Mouse (Mus musculus): ENCODE measurements at regions not wholly inside any gene's neighbourhood (a gene's known extent, or its start where the extent isn't known, plus 50 kb on each side); places are given as distances from the start of the nearest gene placed in this dataset.
"Not testable (repeated sequence)": the region's sequence is repeated elsewhere in the genome, so short reads cannot be mapped to it uniquely, and the experiment has no call there.

GRCm38 (mm10) chr2:107468671-107469070 lies 178.2 kb downstream of the Kcna4 start:
- Histone ChIP-seq H3K4me3 (no peak overlapping the region), H3K9ac (no peak overlapping the region), H3K27ac (no peak overlapping the region), H3K9me3 (no peaks in the 10 kb centered on the region), H3K4me2 (replicated peaks) (no peak overlapping the region), H3K36me3 (no peaks in the 10 kb centered on the region), H3K27me3 (no peaks in the 10 kb centered on the region), H3K4me1 (no peaks in the 10 kb centered on the region)
- 56% methylated on average over 1 of the region's 1 CpGs for WGBS
- ATAC-seq (ENCODE audit: insufficient number of reproducible peaks, insufficient read depth, low FRiP score, low TSS enrichment): no peak

GRCm38 (mm10) chr2:107503646-107504379 lies 213.4 kb downstream of the Kcna4 start:
- H3K4me3 ChIP-seq: no peak overlapping the region
- H3K9ac ChIP-seq: no peak overlapping the region
- H3K36me3 ChIP-seq: no peaks in the 10 kb centered on the region
- no peak overlapping the region for H3K4me2 ChIP-seq (replicated peaks)
- no peaks in the 10 kb centered on the region for H3K9me3 ChIP-seq
- no peaks in the 10 kb centered on the region for H3K27me3 ChIP-seq
- H3K27ac ChIP-seq: no peak overlapping the region
- no peak for ATAC-seq (ENCODE audit: insufficient number of reproducible peaks, insufficient read depth, low FRiP score, low TSS enrichment)
- H3K4me1 ChIP-seq: no peaks in the 10 kb centered on the region
- 69% methylated on average over 7 of the region's 7 CpGs for WGBS

GRCm38 (mm10) chr2:107507426-107508167 lies 217.2 kb downstream of the Kcna4 start:
- Histone ChIP-seq H3K9me3 (no peaks in the 10 kb centered on the region), H3K4me2 (replicated peaks) (no peak overlapping the region), H3K4me1 (no peaks in the 10 kb centered on the region), H3K9ac (no peak overlapping the region), H3K27ac (no peak overlapping the region), H3K27me3 (no peaks in the 10 kb centered on the region), H3K4me3 (no peak overlapping the region), H3K36me3 (no peaks in the 10 kb centered on the region)
- ATAC-seq (ENCODE audit: insufficient number of reproducible peaks, insufficient read depth, low FRiP score, low TSS enrichment): no peak

GRCm38 (mm10) chr2:107515486-107515885 lies 225.0 kb downstream of the Kcna4 start:
- ATAC-seq (ENCODE audit: insufficient number of reproducible peaks, insufficient read depth, low FRiP score, low TSS enrichment); H3K4me2 ChIP-seq (replicated peaks); H3K27ac ChIP-seq; H3K4me3 ChIP-seq; H3K9me3 ChIP-seq; H3K4me1 ChIP-seq; H3K9ac ChIP-seq; H3K27me3 ChIP-seq; H3K36me3 ChIP-seq: not testable (repeated sequence)
- WGBS: 79% methylated on average over 1 of the region's 1 CpGs

GRCm38 (mm10) chr2:107518107-107518506 lies 227.7 kb downstream of the Kcna4 start:
- Histone ChIP-seq H3K4me2 (replicated peaks) (no peak overlapping the region), H3K27me3 (no peaks in the 10 kb centered on the region)
- ATAC-seq (ENCODE audit: insufficient number of reproducible peaks, insufficient read depth, low FRiP score, low TSS enrichment): no peak

GRCm38 (mm10) chr2:107518759-107519158 lies 228.3 kb downstream of the Kcna4 start:
- 85% methylated on average over 2 of the region's 2 CpGs for WGBS
- ATAC-seq (ENCODE audit: insufficient number of reproducible peaks, insufficient read depth, low FRiP score, low TSS enrichment): no peak

More at GRCm38 (mm10) chr2:107518107-107518506, 227.7 kb downstream of the Kcna4 start:
- Histone ChIP-seq H3K4me1 (no peaks in the 10 kb centered on the region), H3K36me3 (no peaks in the 10 kb centered on the region), H3K9ac (no peak overlapping the region), H3K9me3 (no peaks in the 10 kb centered on the region), H3K27ac (no peak overlapping the region), H3K4me3 (no peak overlapping the region)
- 70% methylated on average over 1 of the region's 1 CpGs for WGBS

GRCm38 (mm10) chr2:107519326-107519725 lies 228.9 kb downstream of the Kcna4 start:
- WGBS: 76% methylated on average over 3 of the region's 3 CpGs
- H3K9ac ChIP-seq: no peak overlapping the region
- no peaks in the 10 kb centered on the region for H3K36me3 ChIP-seq
- H3K27me3 ChIP-seq: no peaks in the 10 kb centered on the region
- no peak for ATAC-seq (ENCODE audit: insufficient number of reproducible peaks, insufficient read depth, low FRiP score, low TSS enrichment)
- H3K9me3 ChIP-seq: no peaks in the 10 kb centered on the region
- H3K4me1 ChIP-seq: no peaks in the 10 kb centered on the region
- H3K4me2 ChIP-seq (replicated peaks): no peak overlapping the region
- H3K27ac ChIP-seq: no peak overlapping the region
- H3K4me3 ChIP-seq: no peak overlapping the region

More at GRCm38 (mm10) chr2:107518759-107519158, 228.3 kb downstream of the Kcna4 start:
- Histone ChIP-seq H3K9me3 (no peaks in the 10 kb centered on the region), H3K4me3 (no peak overlapping the region), H3K4me1 (no peaks in the 10 kb centered on the region), H3K9ac (no peak overlapping the region), H3K27ac (no peak overlapping the region), H3K36me3 (no peaks in the 10 kb centered on the region), H3K27me3 (no peaks in the 10 kb centered on the region), H3K4me2 (replicated peaks) (no peak overlapping the region)

- no peak for ATAC-seq (ENCODE audit: insufficient number of reproducible peaks, insufficient read depth, low FRiP score, low TSS enrichment)
- Histone ChIP-seq H3K27me3 (no peaks in the 10 kb centered on the region), H3K4me1 (no peaks in the 10 kb centered on the region), H3K9ac (no peak overlapping the region), H3K4me2 (replicated peaks) (no peak overlapping the region), H3K36me3 (no peaks in the 10 kb centered on the region), H3K4me3 (no peak overlapping the region), H3K9me3 (no peaks in the 10 kb centered on the region), H3K27ac (no peak overlapping the region)
- WGBS: 75% methylated on average over 4 of the region's 4 CpGs
These were observed 229.3 kb downstream of the Kcna4 start for GRCm38 (mm10) chr2:107519761-107520160.

- Histone ChIP-seq H3K4me1 (no peaks in the 10 kb centered on the region), H3K4me2 (replicated peaks) (no peak overlapping the region), H3K9ac (no peak overlapping the region), H3K36me3 (no peaks in the 10 kb centered on the region), H3K4me3 (no peak overlapping the region), H3K9me3 (no peaks in the 10 kb centered on the region), H3K27me3 (no peaks in the 10 kb centered on the region), H3K27ac (no peak overlapping the region)
- WGBS: 88% methylated on average over 4 of the region's 4 CpGs
- no peak for ATAC-seq (ENCODE audit: insufficient number of reproducible peaks, insufficient read depth, low FRiP score, low TSS enrichment)
These were observed 252.7 kb downstream of the Kcna4 start for GRCm38 (mm10) chr2:107543161-107543560.

- no peaks in the 10 kb centered on the region for H3K36me3 ChIP-seq
- no peaks in the 10 kb centered on the region for H3K4me1 ChIP-seq
- no peak overlapping the region for H3K9ac ChIP-seq
- no peaks in the 10 kb centered on the region for H3K9me3 ChIP-seq
- WGBS: 65% methylated on average over 1 of the region's 1 CpGs
- no peak overlapping the region for H3K4me3 ChIP-seq
- no peaks in the 10 kb centered on the region for H3K27me3 ChIP-seq
- no peak overlapping the region for H3K4me2 ChIP-seq (replicated peaks)
- ATAC-seq (ENCODE audit: insufficient number of reproducible peaks, insufficient read depth, low FRiP score, low TSS enrichment): no peak
- H3K27ac ChIP-seq: no peak overlapping the region
These were observed 262.1 kb downstream of the Kcna4 start for GRCm38 (mm10) chr2:107552569-107552968.

GRCm38 (mm10) chr2:107556239-107556638 lies 265.8 kb downstream of the Kcna4 start:
- H3K4me2 ChIP-seq (replicated peaks): no peak overlapping the region
- 84% methylated on average over 3 of the region's 3 CpGs for WGBS
- H3K4me3 ChIP-seq: no peak overlapping the region
- no peak overlapping the region for H3K9ac ChIP-seq
- no peaks in the 10 kb centered on the region for H3K36me3 ChIP-seq
- H3K27me3 ChIP-seq: no peaks in the 10 kb centered on the region
- H3K4me1 ChIP-seq: no peaks in the 10 kb centered on the region
- 0 out of 2 replicates have a peak, but pooled peaks have one; percentile 52 for ATAC-seq (ENCODE audit: insufficient number of reproducible peaks, insufficient read depth, low FRiP score, low TSS enrichment)
- no peak overlapping the region for H3K27ac ChIP-seq
- H3K9me3 ChIP-seq: no peaks in the 10 kb centered on the region

GRCm38 (mm10) chr2:107569618-107570017 lies 279.2 kb downstream of the Kcna4 start:
- H3K27ac ChIP-seq: no peak overlapping the region
- no peaks in the 10 kb centered on the region for H3K36me3 ChIP-seq
- H3K4me1 ChIP-seq: no peaks in the 10 kb centered on the region
- H3K27me3 ChIP-seq: no peaks in the 10 kb centered on the region
- H3K9ac ChIP-seq: no peak overlapping the region
- WGBS: 74% methylated on average over 2 of the region's 2 CpGs
- no peaks in the 10 kb centered on the region for H3K9me3 ChIP-seq
- H3K4me3 ChIP-seq: no peak overlapping the region
- H3K4me2 ChIP-seq (replicated peaks): no peak overlapping the region
- ATAC-seq (ENCODE audit: insufficient number of reproducible peaks, insufficient read depth, low FRiP score, low TSS enrichment): no peak

Measured in embryonic facial prominence, embryonic 12.5 days (tissue).